ENCODE assay signal across 8 mouse cellular contexts in genomic region chr5:96373567-96373985, GRCm38 (mm10). TPM values are rescaled to one million over a fixed set of nuclear protein-coding genes. Genes with fewer than 3 reads are reported as not detected.
A peak's percentile ranks its signal among the peaks of the same experiment; 100 is the strongest.
DNase-seq lines count a peak whose midpoint lies in the region; ATAC-seq and TF ChIP-seq lines count a peak whose summit lies in the region.

Fras1 (plus strand) TSS chr5:96373955.

- peak; percentile 75 for ATAC-seq in embryonic facial prominence, embryonic 12.5 days (ENCODE audit: insufficient number of reproducible peaks, insufficient read depth, low FRiP score, low TSS enrichment)
- ATAC-seq in heart, postnatal 0 days (ENCODE audit: insufficient read depth, low read depth) = peak; percentile 39
- ATAC-seq in cerebellum, adult (ENCODE audit: insufficient number of reproducible peaks, low FRiP score, low TSS enrichment) = no peak

- no peaks in the 10 kb centered on the region for H3K27me3 ChIP-seq in embryonic facial prominence, embryonic 12.5 days
- no peaks in the 10 kb centered on the region for H3K27me3 ChIP-seq in heart, postnatal 0 days (ENCODE audit: control insufficient read depth, insufficient read depth, low read length)

- DNase-seq in ovary, postnatal 14 days (ENCODE audit: low spot score) = peak; percentile 7
- no peak for DNase-seq in ovary, postnatal 36 days (ENCODE audit: low spot score)
- DNase-seq in heart, postnatal 0 days (ENCODE audit: low spot score) = peak; percentile 28
- peak in 1 of 2 experiments; percentile 49 for DNase-seq in left cerebral cortex, adult 2 months (ENCODE audit: extremely low spot score in 1 of 2, low spot score in 2 of 2)
- peak; percentile 79 for DNase-seq in mesoderm, embryonic 11.5 days (ENCODE audit: low read depth, low spot score)
- DNase-seq in thymus, postnatal 4 days = no peak

- peak within 1 kb of the TSS; percentile 86 for H3K27ac ChIP-seq in embryonic facial prominence, embryonic 12.5 days
- H3K27ac ChIP-seq in heart, postnatal 0 days (ENCODE audit: low read depth) = peak within 1 kb of the TSS; percentile 37
- peak within 1 kb of the TSS; percentile 34 for H3K27ac ChIP-seq in left cerebral cortex, adult 2 months

- H3K9me3 ChIP-seq in embryonic facial prominence, embryonic 12.5 days = no peaks in the 10 kb centered on the region
- no peaks in the 10 kb centered on the region for H3K9me3 ChIP-seq in heart, postnatal 0 days (replicated peaks; ENCODE audit: control insufficient read depth, low read length)

- peak within 1 kb of the TSS; percentile 60 for H3K4me3 ChIP-seq in embryonic facial prominence, embryonic 12.5 days
- H3K4me3 ChIP-seq in heart, postnatal 0 days (ENCODE audit: low read depth, low read length) = peak within 1 kb of the TSS; percentile 68
- H3K4me3 ChIP-seq in left cerebral cortex, adult 2 months = peak within 1 kb of the TSS; percentile 73

- intact Hi-C loops in left cerebral cortex, adult 2 months (cut with DNase I) = loop anchor here (5.0 kb wide), 1 partner anchor 304 kb away; no protein-coding TSS in a partner anchor

- H3K9ac ChIP-seq in embryonic facial prominence, embryonic 12.5 days = peak within 1 kb of the TSS; percentile 65
- H3K9ac ChIP-seq in heart, postnatal 0 days (replicated peaks; ENCODE audit: low read depth, low read length) = peak within 1 kb of the TSS; percentile 35

- peak within 1 kb of the TSS; percentile 93 for H3K4me2 ChIP-seq in embryonic facial prominence, embryonic 12.5 days (replicated peaks)
- H3K4me2 ChIP-seq in heart, postnatal 0 days (ENCODE audit: low read depth, low read length) = peak within 1 kb of the TSS; percentile 97

- peaks cover 20% of the 10 kb centered on the region for H3K4me1 ChIP-seq in embryonic facial prominence, embryonic 12.5 days
- H3K4me1 ChIP-seq in heart, postnatal 0 days (ENCODE audit: control insufficient read depth, insufficient read depth) = peaks cover 11% of the 10 kb centered on the region

- no peaks in the 10 kb centered on the region for H3K36me3 ChIP-seq in embryonic facial prominence, embryonic 12.5 days
- no peaks in the 10 kb centered on the region for H3K36me3 ChIP-seq in heart, postnatal 0 days (replicated peaks; ENCODE audit: control insufficient read depth, insufficient read depth, low read length)

- 0% methylated on average over 16 of the region's 16 CpGs for WGBS in embryonic facial prominence, embryonic 12.5 days
- WGBS in heart, postnatal 0 days = under 1% methylated on average over 16 of the region's 16 CpGs

- TF ChIP-seq CTCF in heart, postnatal 0 days (IDR thresholded peaks at IDR 0.05; ENCODE audit: low read depth) = no peak
- TF ChIP-seq CTCF in left cerebral cortex, adult 2 months (IDR thresholded peaks at IDR 0.05) = no peak

- TF ChIP-seq EP300 in heart, postnatal 0 days (IDR thresholded peaks at IDR 0.05; ENCODE audit: low read depth) = no peak

RNA-seq across cellular contexts. Expression of gene Fras1, which starts in this region (rescaled TPM):
- 19.6 and 20.1 TPM in 2 replicates for polyA plus RNA-seq in embryonic facial prominence, embryonic 12.5 days (2016; fragmentation: Nextera tagmentation; extraction: Ambion mirVana)
- 16.8 and 43.0 TPM in 2 replicates for total RNA-seq in heart, postnatal 0 days (2014; rRNA removed; ENCODE audit: low replicate concordance)
- 4.0 and 4.8 TPM in 2 replicates for polyA plus RNA-seq in heart, postnatal 0 days (2015; fragmentation: Nextera tagmentation; extraction: Ambion mirVana)
- total RNA-seq in left cerebral cortex, adult 2 months (2021) = 10 to 100 TPM; 23.0 to 25.2 TPM

Comparison
In these comparisons a context has a peak if more than half of its experiments do, and no peak if none do; other contexts are left out.
1. DNase-seq: peak in ovary, postnatal 14 days (single experiment), heart, postnatal 0 days (single experiment) and mesoderm, embryonic 11.5 days (single experiment); none in ovary, postnatal 36 days (single experiment) and thymus, postnatal 4 days (single experiment).
2. H3K27ac ChIP-seq: peak in every context shown above with its lines; median percentile 86 in embryonic facial prominence, embryonic 12.5 days; 37 in heart, postnatal 0 days; 34 in left cerebral cortex, adult 2 months.
3. Peak in every context shown above with its lines, with median percentiles within 50 percentile points of each other: H3K4me3 ChIP-seq.